Mouse (Mus musculus) layer of hippocampus, adult 11-12 months (tissue): ENCODE data around the gene Llgl2.

Experiments used
- DNase-seq: peaks from one replicate; pipeline ENCODE4 v3.0.0; 2022; ENCODE audit warnings: low spot score

Llgl2 gene

DNA sequence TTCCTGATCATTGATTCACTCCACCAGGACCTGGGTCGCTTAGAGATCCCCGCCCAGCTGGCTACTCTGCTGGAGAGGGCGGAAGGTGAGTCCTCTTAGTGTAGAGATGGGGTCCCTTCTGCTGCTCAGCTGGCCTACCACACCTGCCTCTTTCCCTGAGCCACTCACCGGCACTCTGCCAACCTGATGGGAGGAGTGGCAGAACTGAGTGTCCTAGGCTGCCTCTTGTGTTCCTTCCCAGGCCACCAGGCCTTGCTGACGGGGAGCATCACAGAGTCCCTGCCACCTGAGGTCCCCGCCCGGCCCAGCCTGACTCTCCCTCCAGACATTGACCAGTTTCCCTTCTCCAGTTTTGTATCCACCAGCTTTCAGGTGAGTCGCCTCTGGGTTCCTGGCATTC lies 54.2 kb downstream of the Llgl2 start:
- DNase-seq: no peak

DNA sequence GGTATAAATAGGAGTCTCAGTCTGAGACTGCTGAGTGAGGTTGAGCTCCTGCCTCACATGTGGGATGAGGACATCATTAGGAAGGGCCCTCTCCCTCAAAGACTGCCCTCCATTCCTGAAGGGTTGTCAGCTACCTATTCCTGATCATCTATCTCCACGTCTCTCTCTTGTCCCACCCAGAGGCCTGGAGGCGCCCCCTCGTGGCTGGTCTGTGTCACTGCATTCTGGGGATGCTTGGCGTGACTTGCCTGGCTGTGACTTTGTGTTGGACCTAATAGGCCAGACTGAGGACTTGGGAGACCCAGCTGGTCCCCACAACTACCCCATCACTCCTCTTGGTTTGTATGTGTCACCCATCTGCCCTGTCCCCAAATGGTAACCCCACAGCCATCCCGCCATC lies 57.2 kb downstream of the Llgl2 start:
- no peak for DNase-seq

DNA sequence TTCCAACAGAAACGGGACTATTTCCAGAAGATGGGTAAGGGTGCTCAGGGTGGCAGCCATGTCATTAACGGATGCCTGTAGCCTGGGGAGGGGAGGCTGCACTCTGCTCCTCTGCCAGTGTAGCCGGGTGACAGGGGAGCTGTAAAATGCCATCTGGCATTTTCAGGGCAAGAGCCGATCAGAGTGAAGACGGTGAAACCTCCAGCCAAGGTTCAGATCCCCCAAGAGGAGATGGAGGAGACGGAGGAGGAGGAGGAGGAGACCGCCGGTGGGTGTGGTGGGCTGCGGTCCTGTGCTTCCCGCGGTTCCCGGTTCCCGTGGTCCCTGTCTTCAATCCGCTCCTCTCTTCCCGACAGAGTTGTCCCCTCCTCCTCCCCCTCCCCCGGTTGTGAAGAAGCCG lies 59.4 kb downstream of the Llgl2 start:
- DNase-seq: no peak

DNA sequence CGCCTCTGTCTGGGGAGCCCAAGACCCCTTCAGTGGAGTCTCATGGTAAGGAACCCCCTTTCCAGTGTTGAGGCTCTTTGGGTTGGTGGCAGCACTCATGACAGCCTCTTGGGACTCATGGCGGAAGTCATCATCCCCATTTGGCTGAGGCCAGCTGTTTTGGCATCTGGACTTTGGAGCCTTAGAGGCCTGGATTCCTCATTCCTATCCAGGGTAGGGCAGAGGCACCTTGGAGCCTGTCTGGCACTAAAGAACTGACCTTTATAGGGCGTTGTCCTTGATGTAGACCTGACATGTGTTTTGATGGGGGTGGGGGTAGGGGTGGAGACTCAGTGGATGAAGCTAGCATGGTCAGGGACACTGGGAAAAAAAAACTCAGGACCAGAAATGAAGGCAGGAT lies 60.5 kb downstream of the Llgl2 start:
- DNase-seq: no peak

DNA sequence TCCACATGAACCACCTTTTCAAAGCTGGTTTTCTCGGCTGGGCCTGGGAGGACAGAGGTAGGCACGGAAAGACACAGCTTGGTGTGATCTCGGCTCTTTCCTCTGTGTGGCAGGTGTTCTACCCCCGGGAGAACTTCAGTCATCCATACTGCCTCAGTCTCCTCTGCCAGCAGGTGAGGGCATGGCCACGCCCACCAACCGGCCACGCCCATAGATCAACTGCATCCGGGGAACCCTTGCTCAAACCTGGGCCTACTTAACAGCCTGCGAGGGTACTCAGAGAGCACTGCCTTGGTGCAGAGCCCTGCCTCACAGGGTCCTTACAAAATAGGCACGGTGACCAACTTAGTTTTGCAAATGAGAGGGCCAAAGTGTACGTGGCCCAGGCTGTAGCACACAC lies 61.4 kb downstream of the Llgl2 start:
- no peak for DNase-seq

DNA sequence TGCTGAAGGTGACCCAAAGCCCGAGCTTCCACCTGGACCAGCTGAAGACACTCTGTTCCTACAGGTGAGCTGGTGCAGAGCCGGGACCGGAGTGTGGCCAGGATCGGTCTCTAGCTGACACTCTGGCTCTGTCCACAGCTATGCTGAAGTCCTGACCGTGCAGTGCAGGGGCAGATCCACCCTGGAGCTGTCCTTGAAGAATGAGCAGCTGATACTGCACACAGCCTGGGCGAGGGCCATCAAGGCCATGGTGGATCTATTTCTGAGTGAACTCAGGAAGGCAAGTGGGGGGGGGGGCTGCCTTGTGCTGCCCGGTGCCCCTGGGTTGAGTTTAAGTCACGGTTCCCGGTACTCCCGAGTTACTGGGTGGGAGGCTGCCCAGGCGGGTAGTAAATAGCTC lies 62.6 kb downstream of the Llgl2 start:
- no peak for DNase-seq

DNA sequence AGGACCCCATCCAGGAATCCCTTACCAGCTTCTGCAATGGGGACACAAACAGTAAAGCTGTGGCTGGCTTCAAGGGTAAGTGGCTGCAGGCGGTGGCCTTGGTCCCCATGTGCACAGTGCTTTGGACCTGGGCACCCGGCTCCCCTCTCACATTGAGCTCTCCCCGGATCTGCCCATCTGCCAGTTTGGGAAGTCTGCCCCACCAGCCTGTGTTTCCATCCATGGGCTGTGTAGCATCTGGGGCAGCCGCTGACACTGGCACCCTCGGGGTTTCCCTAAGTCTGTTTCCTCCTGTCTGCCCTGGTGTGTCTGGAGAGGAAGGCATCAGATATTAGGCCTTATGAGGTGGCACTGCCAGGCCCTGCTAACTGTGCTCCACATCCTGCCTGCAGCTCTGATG lies 64.2 kb downstream of the Llgl2 start:
- no peak for DNase-seq

DNA sequence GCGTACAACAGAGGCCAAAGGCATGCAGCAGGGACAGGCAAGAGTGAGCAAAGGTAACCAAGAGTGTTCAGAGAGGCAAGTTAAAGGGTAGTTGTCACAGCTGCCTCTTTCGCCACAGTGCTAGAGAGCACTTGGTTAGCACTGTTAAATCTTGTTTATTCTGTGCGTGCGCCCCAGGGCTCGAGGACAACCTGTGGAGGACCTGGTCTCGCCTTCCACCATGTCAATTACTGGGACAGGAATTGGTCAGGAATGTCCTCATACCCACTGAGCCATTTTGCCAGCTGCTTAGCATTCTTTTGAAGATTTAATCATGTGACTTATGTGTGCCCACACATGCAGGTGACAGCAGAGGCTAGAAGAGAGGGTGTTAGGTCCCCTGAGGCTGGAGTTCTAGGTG lies 65.3 kb downstream of the Llgl2 start:
- DNase-seq: no peak

DNA sequence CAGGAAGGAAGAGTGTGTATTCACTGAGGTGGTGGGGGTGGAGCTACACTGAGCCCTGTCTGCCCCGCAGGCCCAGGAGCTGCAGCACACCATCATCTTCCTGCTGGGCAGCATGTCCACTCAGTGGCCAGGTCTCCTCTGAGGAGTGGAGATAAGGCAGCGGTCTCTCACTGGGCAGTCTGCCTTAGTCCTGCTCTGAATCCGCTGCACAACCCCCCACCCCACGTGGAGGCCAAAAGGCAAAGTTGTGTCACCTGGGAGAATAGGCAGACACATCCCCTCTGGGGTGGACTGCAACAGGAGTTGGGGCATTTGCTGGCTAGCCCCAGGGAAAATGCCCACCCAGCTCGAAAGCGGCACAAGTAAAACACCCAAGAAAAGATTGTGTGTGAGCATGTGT lies 68.4 kb downstream of the Llgl2 start:
- DNase-seq: no peak

DNA sequence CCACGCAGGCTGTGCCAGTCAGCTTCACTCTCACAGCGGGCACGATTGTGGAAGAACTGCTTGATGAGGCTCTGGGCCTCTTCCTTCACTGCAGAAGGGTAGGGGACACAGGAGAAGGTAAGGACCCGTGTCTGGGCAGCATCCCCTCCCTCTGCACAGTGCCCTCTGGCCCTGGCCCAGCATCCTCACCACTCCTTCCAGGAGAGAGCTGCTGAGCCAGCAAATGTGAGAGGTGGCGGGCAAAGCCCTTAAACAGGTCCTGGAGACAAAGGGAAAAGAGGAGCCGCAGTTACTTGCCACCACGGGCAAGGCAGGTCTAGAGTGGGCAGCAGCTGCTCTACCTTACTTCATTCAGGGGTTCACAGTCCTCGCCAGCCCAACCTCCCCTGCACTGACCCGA lies 69.2 kb downstream of the Llgl2 start:
- no peak for DNase-seq

DNA sequence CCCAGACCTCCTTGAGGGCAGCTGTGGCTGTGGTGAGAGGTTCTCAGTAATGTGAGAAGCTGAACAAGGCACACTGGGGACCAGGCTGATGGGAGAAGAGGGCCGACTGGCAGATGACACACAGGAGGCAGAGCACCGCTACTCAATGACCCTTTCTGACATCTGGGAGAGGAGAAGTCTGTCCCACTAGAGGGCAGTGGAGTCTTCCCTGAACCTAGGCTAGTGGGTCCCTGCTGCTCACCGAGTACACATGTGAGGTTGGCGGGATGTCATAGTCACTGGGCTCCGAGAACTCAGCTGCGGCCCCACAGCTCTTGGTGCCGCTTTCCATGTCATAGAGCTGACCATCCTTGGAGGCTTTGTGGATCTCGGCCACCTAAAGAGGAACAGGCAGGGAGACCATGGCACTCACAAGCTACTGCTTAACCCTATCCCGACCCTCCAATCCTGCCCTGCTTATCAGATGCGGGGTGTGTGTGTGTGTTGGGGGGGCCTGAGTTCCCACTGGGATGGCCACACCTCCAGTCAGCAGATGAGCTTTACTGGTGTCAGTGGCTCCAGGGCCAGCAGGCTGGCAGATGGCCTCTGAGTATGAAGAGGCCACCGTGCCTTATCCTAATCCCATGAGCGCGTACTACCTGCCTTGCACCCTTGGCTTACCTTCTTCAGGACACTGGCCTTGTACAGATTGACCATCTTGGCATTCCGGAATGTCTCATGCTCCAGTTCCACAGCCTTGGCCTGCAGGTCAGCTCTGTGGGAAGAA lies 71.1 kb downstream of the Llgl2 start:
- peak; percentile 35 for DNase-seq

DNA sequence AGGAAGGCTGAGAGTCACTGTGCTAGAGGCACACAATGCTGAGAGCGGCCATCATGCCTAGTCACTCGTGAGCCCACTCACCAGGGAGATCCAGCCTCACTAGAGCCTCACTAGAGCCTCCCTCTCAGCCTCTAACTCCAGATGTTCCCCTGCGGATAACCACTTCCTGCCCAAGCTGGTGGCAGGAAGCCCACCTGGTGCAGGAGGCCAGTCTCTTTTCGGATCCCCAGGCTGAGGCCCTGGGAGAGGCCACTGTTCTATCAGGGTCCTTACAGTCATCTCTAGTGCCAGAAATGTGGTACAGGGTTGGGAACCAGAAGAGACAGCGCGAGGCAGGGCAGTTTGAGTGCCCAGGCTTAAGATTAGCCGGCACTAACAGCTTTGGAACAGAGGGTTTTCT lies 74.6 kb downstream of the Llgl2 start:
- DNase-seq: no peak

DNA sequence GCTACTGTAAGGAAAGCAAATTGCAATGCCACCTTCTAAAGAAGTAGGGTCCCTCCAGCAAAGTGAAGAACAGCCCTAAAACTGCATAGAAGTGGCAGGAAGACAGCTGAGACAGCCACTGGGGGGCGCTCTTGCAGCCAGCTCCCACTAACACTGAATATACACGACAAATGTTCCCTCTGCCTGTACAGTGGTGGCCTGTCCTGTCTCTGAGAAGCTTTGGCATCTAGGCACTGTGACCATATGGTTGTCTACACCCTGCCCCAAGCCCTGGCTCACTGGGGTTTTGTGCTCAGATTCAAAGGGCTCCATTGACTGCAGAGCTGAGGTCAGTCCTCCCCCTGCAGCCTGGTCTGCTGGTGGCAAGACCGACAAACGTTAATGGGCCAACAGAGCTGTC lies 75.0 kb downstream of the Llgl2 start:
- DNase-seq: peak; percentile 81

DNA sequence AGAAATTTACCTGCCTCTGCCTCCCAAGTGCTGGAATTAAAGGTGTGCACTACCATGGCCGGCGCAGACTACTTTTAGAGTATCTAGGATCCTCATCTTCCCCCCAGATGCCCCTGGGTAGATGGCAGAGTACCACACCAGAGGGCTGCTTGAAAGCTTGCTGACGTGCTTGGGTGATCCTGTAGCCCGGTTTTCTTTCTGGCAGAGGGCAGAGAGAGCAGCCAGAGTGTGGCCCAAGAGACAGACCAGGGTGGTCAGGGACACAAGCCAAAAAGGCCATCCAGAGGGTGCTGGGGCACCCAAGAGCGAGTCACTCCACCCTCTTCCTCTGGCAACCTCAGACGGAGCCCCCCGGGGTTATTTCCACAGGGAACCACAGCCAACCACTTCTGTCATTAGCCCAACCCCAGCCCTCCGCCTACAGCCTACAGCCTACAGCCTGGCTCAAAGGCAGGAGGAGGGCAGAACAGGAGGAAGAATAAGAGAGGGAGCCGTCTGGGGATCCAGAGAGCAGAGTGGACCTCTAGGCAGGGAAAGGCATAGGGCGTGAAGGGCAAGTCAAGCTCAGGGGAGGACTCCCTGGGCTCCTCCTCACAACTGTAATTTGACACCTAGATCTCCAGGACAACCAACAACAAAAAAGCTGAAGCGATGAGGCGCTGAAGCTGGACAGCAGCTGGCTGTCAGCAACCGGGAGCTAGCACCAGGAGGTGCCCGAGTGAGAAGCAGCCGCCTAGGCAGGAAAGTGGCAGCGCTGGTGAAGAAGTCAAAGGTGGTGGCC lies 75.8 kb downstream of the Llgl2 start, which contains the start of gene Smim5:
Gene Smim5 (plus strand): TSS at position 481 of the 781 bp plus-strand sequence.
- DNase-seq: no peak

DNA sequence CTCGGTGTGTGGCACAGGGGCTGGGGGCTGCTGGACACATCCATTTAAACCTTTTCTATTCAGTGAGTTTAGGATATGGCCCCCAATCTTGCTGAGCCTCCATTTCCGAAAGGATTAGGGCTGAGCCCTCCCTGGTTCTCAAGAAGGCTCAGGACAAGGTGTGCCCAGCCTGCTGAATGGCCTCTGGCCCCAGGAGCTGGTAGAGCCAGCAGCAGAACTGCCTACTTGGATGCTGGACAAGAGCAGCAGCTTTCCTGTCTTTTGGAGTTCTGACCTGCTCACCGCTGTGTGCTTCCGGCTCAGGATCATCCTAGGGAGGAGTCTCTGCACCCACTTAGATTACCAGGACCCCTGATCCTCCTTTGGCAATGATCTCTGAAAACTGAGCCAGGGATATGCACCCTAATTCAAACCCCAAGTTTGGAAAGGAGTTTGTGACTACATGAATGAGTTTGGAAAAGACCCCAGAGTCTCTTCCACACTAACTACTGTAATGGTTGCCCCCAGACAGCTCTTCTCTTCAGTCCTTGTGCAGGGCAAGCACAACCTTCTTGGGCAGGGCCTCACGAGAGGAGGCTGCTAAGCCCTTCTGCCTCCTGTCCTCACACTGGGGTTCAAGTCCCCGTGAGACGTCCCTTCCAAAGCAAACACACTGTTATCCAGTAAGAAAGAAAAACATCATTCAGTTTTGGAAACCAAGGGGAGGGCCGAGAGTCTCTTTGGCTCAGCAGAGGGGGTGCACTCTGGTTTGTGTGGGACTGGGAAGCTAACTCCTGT lies 76.9 kb downstream of the Llgl2 start:
- no peak for DNase-seq

DNA sequence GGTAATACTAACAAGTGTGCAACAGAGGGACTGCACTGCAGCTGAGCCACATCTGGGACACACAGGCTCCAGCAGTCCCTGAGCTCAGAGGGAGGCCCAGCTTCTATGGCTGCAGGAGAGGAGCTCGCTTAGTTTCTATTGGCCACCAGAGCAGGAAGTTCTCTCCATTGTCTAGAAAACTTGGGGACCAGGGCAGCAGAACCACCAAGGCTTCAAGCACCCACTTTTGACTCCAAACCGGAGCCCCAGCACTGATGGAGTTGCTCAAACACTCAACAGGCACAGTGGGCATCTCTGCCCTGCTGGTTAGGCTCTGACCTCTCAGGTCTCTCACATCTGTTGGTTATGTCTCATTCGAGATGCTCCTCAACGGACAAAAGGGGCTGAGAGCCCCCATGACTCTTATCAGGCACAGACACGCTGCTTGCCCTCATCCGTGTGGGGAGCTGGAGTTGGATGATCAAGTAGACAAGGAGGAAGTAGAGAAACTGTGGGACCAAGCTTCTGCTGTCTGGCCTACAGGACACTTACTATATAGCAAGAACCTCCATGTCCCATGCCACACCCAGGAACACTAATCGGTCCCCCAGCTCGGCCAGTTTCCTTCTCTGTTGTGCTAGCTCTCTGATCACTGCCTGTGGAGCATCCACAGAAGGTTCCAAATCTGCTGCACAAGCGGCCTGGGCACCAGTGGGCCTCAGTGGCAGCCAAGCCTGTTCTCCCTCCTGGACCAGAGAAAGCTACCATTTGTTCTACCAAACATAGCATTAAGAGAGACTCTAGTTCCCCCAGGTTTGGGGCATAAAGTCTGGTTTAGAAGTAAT lies 77.7 kb downstream of the Llgl2 start:
- no peak for DNase-seq

DNA sequence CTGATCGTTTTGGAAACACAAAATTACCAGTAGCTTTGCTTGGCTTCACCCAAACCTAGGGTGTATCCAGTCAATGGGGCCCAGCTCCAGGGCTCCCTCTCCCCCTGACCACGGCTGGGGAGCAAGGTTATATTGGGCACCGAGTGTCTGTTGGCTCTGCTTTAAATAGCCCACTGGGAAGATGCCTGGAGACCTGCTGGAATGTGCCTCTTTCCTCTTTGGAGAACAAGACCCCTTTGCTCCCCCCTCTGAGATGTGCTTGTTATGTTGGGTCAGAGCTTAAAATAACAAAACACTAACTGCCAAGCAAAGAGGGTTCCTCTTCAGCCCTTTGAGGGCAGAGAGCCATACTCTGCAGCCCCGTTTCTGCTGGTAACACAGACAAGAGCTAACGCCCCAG lies 78.3 kb downstream of the Llgl2 start:
- no peak for DNase-seq

DNA sequence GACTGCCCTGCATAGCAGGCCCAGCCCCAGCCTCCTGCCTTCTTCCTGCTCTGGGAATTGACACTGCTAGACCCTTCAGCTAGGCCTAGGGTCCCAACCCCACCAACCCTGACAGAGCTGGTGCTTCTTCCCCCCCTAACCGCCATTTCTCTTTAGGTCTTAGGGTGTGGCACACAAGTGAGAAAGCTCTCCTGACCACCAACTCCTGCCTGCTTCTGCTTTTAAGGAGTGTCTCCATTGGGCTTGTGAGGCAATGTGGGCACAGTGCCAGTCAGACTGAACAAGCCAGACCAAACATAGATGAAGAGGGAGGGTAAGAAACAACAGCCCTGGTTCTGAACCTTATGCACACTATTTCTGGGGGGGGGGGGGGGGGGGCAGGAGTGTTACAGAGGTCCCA lies 79.0 kb downstream of the Llgl2 start:
- no peak for DNase-seq

DNA sequence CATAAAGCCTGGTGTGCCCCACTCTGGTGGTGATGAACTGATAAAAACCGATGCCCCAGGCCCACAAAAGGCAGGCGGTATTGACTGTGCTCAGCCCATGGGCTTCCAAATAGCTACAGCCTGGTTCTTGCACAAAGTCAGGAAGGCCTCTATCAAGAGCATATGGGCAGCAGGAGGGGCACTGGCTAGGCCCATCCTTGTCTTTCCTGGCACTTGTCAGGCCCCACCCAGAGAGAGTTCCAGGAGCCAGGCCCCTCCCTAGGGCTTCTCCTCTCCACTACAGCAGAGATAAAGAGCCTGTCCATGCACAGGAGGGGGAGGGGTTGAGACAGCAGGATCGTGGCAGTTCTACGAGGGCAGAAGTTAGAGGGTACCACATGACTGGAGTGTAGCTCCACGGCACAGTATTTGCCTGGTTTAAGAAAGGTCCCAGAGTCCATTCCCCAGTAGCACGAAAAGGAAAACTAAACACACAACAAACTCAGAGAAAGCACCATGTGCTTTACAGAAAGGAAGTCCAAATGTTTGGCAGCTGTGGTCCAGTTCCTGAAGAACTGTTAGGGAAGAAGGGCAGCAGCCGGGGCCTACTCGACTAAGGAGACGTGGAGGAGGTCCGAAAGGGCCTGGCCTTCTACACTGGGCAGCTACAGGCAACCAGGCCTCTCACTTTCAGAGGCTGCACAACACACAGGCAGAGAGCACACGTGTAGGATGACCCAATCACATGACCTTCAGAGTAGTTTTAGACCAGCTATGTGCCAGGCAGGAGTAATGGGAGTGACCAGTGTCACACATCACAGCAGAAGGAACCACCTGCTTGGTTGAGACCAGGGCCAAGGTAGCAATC lies 79.8 kb downstream of the Llgl2 start:
- no peak for DNase-seq

DNA sequence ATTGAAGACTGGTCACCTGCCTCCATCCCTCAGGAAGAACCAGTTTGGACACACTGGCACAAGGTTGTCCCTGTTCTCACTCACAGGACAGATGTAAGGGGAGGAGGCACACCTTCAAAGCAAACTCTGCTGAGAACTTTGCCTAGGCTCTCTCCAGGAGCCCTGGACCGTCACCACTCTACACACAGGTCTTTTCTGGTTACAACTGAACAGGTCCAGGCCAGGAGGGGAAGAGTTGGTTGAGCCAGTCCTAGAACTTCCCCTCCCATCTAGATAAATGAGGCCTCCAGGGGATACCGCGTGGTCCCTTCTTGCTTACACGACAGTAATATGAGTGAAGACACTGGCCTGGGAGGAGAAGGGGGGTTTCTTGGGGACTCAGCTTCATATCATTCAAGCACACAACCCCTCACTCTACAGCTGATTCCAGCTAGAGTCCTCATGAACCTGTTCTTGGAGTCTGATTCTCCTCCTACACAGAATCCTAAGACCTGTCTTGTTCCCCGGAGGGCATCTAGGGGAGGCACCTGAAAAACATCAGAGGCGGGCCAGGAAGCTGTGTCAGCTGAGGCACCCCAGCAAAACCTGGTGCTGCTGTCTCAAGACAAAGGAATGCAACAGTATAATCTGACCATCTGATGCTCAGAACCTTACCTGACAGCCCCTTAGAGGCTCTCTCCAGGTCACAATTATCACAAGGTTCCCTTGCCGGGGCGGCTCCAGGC lies 80.5 kb downstream of the Llgl2 start:
- DNase-seq: no peak
